Mouse (Mus musculus): ENCODE data around the gene 4931428F04Rik. TPM values are rescaled to one million over a fixed set of nuclear protein-coding genes. Genes with fewer than 3 reads are reported as not detected.

Gene 4931428F04Rik
- total RNA-seq, 2 experiments from 2014 or later, result 20.5 to 23.4 TPM

Small RNAs within 50 kb of the gene (microRNA-seq; reads per million reads assigned to microRNA genes)
- gene Gm27320, result 0 reads per million in 2 experiments
- 9,820 to 11,558 reads per million in 2 experiments for gene Mir328

Other genes starting within 250 kb of the 4931428F04Rik start
- gene Ces3a, start 241.3 kb downstream of the 4931428F04Rik start, total RNA-seq (2021), result not detected
- not detected for gene Ces3b, start 206.1 kb downstream of the 4931428F04Rik start, total RNA-seq (2021)
- gene Ces4a, start 158.1 kb downstream of the 4931428F04Rik start, total RNA-seq (2021), result not detected
- gene Cbfb, start 119.2 kb downstream of the 4931428F04Rik start, total RNA-seq (2021), result 10 to 100 TPM; 20.1 to 24.7 TPM
- gene D230025D16Rik, start 64.7 kb downstream of the 4931428F04Rik start, total RNA-seq (2021), result 10 to 100 TPM; 36.5 to 39.2 TPM
- 1 to 10 TPM; 2.2 to 2.6 TPM for gene B3gnt9, start 34.7 kb downstream of the 4931428F04Rik start, total RNA-seq (2021)
- gene Tradd, start 25.3 kb downstream of the 4931428F04Rik start, total RNA-seq (2021), result 1 to 10 TPM; 8.2 to 9.0 TPM
- gene Fbxl8, start 25.2 kb downstream of the 4931428F04Rik start, total RNA-seq (2021), result 1 to 10 TPM; 1.0 TPM
- 1 to 10 TPM; 4.9 to 7.0 TPM for gene Hsf4, start 20.1 kb downstream of the 4931428F04Rik start, total RNA-seq (2021)
- gene Nol3, start 13.7 kb downstream of the 4931428F04Rik start, total RNA-seq (2021), result 1 to 10 TPM; 6.9 to 9.1 TPM
- 1 to 10 TPM; 1.3 to 1.7 TPM for gene Exoc3l, start 6.2 kb upstream of the 4931428F04Rik start, total RNA-seq (2021)
- 10 to 100 TPM; 35.3 to 36.7 TPM for gene E2f4, start 7.8 kb upstream of the 4931428F04Rik start, total RNA-seq (2021)
- gene Elmo3, start 15.7 kb upstream of the 4931428F04Rik start, total RNA-seq (2021), result under 1 TPM; 0.77 to 0.81 TPM
- 1 to 10 TPM; 5.9 to 7.8 TPM for gene Lrrc29, start 36.4 kb upstream of the 4931428F04Rik start, total RNA-seq (2021)
- gene Tmem208, start 36.5 kb upstream of the 4931428F04Rik start, total RNA-seq (2021), result 10 to 100 TPM; 44.1 to 47.9 TPM
- gene Fhod1, start 58.1 kb upstream of the 4931428F04Rik start, total RNA-seq (2021), result 1 to 10 TPM; 1.8 to 1.9 TPM
- 10 to 100 TPM; 12.2 to 13.7 TPM for gene Slc9a5, start 59.0 kb upstream of the 4931428F04Rik start, total RNA-seq (2021)
- gene Plekhg4, start 83.4 kb upstream of the 4931428F04Rik start, total RNA-seq (2021), result 1 to 10 TPM; 1.2 to 2.1 TPM
- gene Kctd19, start 123.6 kb upstream of the 4931428F04Rik start, total RNA-seq (2021), result not detected
- gene Lrrc36, start 123.7 kb upstream of the 4931428F04Rik start, total RNA-seq (2021), result under 1 TPM; 0.27 to 0.81 TPM
- gene Tppp3, start 181.7 kb upstream of the 4931428F04Rik start, total RNA-seq (2021), result 10 to 100 TPM; 31.9 TPM
- gene Zdhhc1, start 207.0 kb upstream of the 4931428F04Rik start, total RNA-seq (2021), result 10 to 100 TPM; 32.8 to 37.6 TPM
- gene Hsd11b2, start 228.9 kb upstream of the 4931428F04Rik start, total RNA-seq (2021), result not detected

Measured in layer of hippocampus, postnatal 36 days (tissue).